Mouse (Mus musculus) left cerebral cortex, postnatal 14 days (tissue): ENCODE measurements around the gene Drg1. TPM values are rescaled to one million over a fixed set of nuclear protein-coding genes. Genes with fewer than 3 reads are reported as not detected.
A peak's percentile ranks its signal among the peaks of the same experiment; 100 is the strongest.

ENCODE experiments used
- DNase-seq, 2 experiments: peaks; one replicate each; pipeline ENCODE4 v3.0.0; 2021 to 2022; ENCODE audit warnings: low spot score in 2 of 2, mixed read lengths in 1 of 2
- intact Hi-C: fragments of 180-260 bp; cut with DNase I; formaldehyde crosslinking; loops from one replicate; pipeline ENCODE4 v1.15.1; 2025
- total RNA-seq, 2 experiments: library from RNA; stranded (reverse); gene quantifications; 2 replicates each; pipeline ENCODE4 v1.2.3; 2021

Gene Drg1
- total RNA-seq, 2 experiments from 2014 or later: 89.7 to 91.4 TPM

- DNase-seq: peak in 1 of 2 experiments; percentile 22
- intact Hi-C loops: no loop called here
Observed at GRCm38 (mm10) chr11:3291311-3292061, 25.3 kb upstream of the Drg1 start.

- intact Hi-C loops: loop anchor here (1.0 kb wide), 2 partner anchors 24 to 40 kb away; partner anchors contain the start of genes Drg1 and Pik3ip1
- DNase-seq: peak; percentile 76
Observed at GRCm38 (mm10) chr11:3290640-3291310, 24.6 kb upstream of the Drg1 start.

GRCm38 (mm10) chr11:3289803-3290639 lies 23.8 kb upstream of the Drg1 start:
- peak; percentile 85 to 86 for DNase-seq
- intact Hi-C loops: loop anchor here (1.0 kb wide), 2 partner anchors 24 to 40 kb away; partner anchors contain the start of genes Drg1 and Pik3ip1

GRCm38 (mm10) chr11:3289302-3289802 lies 23.1 kb upstream of the Drg1 start:
- intact Hi-C loops: no loop called here
- DNase-seq: peak; percentile 72 to 73

- DNase-seq: peak; percentile 50 to 67
- intact Hi-C loops: no loop called here
Observed at GRCm38 (mm10) chr11:3288521-3289301, 22.5 kb upstream of the Drg1 start, which contains the start of gene Patz1. Gene Patz1, plus strand, starts transcription at chr11:3288874.

- intact Hi-C loops: no loop called here
Observed at GRCm38 (mm10) chr11:3287921-3288320, 21.7 kb upstream of the Drg1 start.

GRCm38 (mm10) chr11:3287131-3287530 lies 20.9 kb upstream of the Drg1 start:
- peak in 1 of 2 experiments; percentile 33 for DNase-seq
- intact Hi-C loops: no loop called here

More at GRCm38 (mm10) chr11:3287921-3288320, 21.7 kb upstream of the Drg1 start:
- DNase-seq: no peak

GRCm38 (mm10) chr11:3285940-3286339 lies 19.7 kb upstream of the Drg1 start:
- intact Hi-C loops: no loop called here
- DNase-seq: no peak

GRCm38 (mm10) chr11:3283645-3284044 lies 17.4 kb upstream of the Drg1 start:
- DNase-seq: no peak
- intact Hi-C loops: no loop called here

- intact Hi-C loops: no loop called here
- DNase-seq: no peak
Observed at GRCm38 (mm10) chr11:3282887-3283286, 16.7 kb upstream of the Drg1 start.

- no peak for DNase-seq
- intact Hi-C loops: no loop called here
Observed at GRCm38 (mm10) chr11:3279729-3280128, 13.5 kb upstream of the Drg1 start.

GRCm38 (mm10) chr11:3278351-3278750 lies 12.1 kb upstream of the Drg1 start:
- intact Hi-C loops: no loop called here
- DNase-seq: no peak

GRCm38 (mm10) chr11:3269241-3269640 lies 3.0 kb upstream of the Drg1 start:
- intact Hi-C loops: no loop called here
- no peak for DNase-seq

- no peak for DNase-seq
- intact Hi-C loops: no loop called here
Observed at GRCm38 (mm10) chr11:3267133-3267532, 918 bp upstream of the Drg1 start.

- peak in 1 of 2 experiments; percentile 34 for DNase-seq
Observed at GRCm38 (mm10) chr11:3265291-3266078, 730 bp downstream of the Drg1 start.

GRCm38 (mm10) chr11:3259537-3259936 lies 6.7 kb downstream of the Drg1 start:
- intact Hi-C loops: loop anchor here (5.0 kb wide), 1 partner anchor 37 kb away; no protein-coding TSS in a partner anchor
- DNase-seq: no peak

More at GRCm38 (mm10) chr11:3265291-3266078, 730 bp downstream of the Drg1 start:
- intact Hi-C loops: loop anchor here (1.0 kb wide), 1 partner anchor 25 kb away; no protein-coding TSS in a partner anchor

- no peak for DNase-seq
- intact Hi-C loops: no loop called here
Observed at GRCm38 (mm10) chr11:3247387-3247786, 18.8 kb downstream of the Drg1 start.

- DNase-seq: peak in 1 of 2 experiments; percentile 30
- intact Hi-C loops: no loop called here
Observed at GRCm38 (mm10) chr11:3243771-3244170, 22.4 kb downstream of the Drg1 start.
